Mouse (Mus musculus): ENCODE results near the gene Zscan10. TPM values are rescaled to one million over a fixed set of nuclear protein-coding genes. Genes with fewer than 3 reads are reported as not detected.

Zscan10 gene
- 0.29 and 0.45 TPM in 2 replicates for polyA plus RNA-seq (2014; fragmentation: Nextera tagmentation; extraction: Ambion mirVana)

DNA sequence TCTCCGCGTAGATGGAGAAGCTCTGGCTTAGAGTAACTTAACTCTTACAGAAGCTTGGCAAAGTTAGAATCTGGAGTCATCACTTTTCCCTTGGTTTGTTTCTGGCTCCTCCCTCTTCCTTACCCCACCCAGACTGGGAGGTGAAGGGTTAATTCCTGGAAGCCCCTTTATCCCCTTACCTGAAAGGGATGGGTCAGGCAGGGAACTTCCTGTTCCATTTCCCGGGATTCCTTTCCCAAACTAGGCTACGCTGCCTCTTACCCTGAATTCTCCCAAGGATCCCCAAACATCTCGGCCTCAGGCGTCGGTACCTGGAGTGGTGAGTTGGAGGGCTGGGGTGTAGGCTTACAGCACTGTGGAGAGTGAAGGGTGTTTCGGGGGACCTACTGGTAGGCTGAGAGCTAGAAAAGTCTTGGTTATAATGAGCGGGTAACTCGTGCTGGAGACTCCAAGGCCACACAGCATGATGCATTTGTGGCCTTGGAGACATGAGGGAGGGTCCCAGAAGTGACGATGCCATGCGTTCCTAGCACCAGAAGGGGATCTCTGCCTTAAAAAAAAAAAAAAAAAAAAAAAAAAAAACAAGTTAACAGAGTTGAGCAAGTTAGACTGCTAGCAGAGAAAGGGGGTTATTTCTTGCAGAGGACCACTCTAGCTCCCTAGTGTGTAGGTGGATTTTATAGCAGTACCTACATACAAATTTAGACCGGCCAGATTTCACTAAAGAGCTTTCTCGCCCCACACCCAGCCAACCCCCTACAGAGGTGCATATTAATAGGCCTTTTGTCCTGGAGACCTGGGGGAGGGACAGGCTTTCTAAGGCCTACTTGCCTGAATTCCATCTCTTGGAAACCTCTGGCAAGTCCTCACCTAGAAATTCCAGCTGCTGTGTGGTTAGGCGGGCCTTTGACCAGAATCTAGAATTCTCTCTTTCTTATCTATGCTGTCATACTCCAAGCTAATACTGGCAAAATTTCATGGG is at the start of gene Zscan10:
Gene Zscan10 (plus strand): TSS at position 216 of the 982 bp plus-strand sequence.
- Histone ChIP-seq H3K27ac (ENCODE audit: low read depth, low read length) (peak within 1 kb of the TSS; percentile 84; the same call in 1 of the 2 replicates), H3K9me3 (ENCODE audit: control insufficient read depth, low read length) (no peaks in the 10 kb centered on the region), H3K4me2 (replicated peaks; ENCODE audit: low read depth, low read length) (peak within 1 kb of the TSS; percentile 66), H3K4me3 (ENCODE audit: low read length) (peak within 1 kb of the TSS; percentile 43; the same call in 1 of the 2 replicates), H3K9ac (ENCODE audit: low read depth, low read length) (no peak within 1 kb of the TSS), H3K36me3 (ENCODE audit: control insufficient read depth, insufficient read depth, low read length) (no peaks in the 10 kb centered on the region), H3K27me3 (ENCODE audit: control insufficient read depth, insufficient read depth, low read length) (no peaks in the 10 kb centered on the region), H3K4me1 (ENCODE audit: control insufficient read depth, insufficient read depth, low read length) (no peaks in the 10 kb centered on the region)
- 46% methylated on average over 15 of the region's 15 CpGs for whole genome bisulfite sequencing
- ATAC-seq (ENCODE audit: low FRiP score, low TSS enrichment): no peak

DNA sequence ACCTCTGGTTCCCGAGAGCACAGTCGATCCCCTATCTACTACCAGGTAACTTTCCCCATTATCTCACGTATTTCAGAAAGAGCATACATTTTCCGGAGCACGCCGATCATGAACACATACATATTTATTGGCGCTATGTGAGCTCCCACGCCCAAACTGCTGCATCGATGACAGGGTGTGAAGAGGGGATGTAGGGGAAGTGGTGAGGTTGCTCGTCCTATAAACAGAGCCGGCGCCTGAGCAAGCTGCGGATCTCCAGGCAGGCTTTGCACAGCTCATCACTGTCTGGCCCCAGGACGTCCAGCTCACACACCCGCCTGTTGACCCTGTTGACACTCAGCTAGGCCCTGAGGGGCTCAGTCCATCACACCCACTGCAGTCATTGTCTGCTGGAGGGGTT is 49.8 kb upstream of the Zscan10 start:
- peaks cover 2% of the 10 kb centered on the region; the same call in 1 of the 2 replicates for H3K36me3 ChIP-seq (ENCODE audit: control insufficient read depth, insufficient read depth, low read length)
- H3K4me3 ChIP-seq (ENCODE audit: low read length): peak overlapping the region; percentile 64
- H3K9me3 ChIP-seq (ENCODE audit: control insufficient read depth, low read length): no peaks in the 10 kb centered on the region
- H3K27me3 ChIP-seq (ENCODE audit: control insufficient read depth, insufficient read depth, low read length): no peaks in the 10 kb centered on the region
- H3K4me2 ChIP-seq (replicated peaks; ENCODE audit: low read depth, low read length): peak overlapping the region; percentile 79
- H3K9ac ChIP-seq (ENCODE audit: low read depth, low read length): peak overlapping the region; percentile 72
- ATAC-seq (ENCODE audit: low FRiP score, low TSS enrichment): no peak
- H3K27ac ChIP-seq (ENCODE audit: low read depth, low read length): peak overlapping the region; percentile 78
- WGBS: under 1% methylated on average over 15 of the region's 15 CpGs
- peaks cover 5% of the 10 kb centered on the region; the same call in 1 of the 2 replicates for H3K4me1 ChIP-seq (ENCODE audit: control insufficient read depth, insufficient read depth, low read length)

DNA sequence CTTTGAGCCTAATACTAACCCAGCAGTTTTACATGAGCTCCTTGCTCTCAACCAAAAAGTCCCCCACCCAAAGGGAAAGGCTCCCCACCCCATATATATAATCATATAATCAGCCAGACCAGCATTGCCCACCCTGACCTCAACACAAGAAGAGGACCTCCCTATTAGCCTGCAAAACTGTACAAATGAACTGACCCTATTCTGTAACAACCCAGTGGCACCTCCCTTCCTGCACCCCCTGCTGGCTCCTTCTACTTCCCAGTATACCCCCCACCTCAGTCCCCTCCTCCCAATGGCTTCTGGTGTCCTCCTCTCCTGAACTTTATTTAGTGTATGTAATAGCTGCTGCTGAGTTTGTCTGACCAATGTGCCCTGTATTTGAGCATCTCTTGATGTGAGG is 49.2 kb upstream of the Zscan10 start:
- H3K27ac ChIP-seq (ENCODE audit: low read depth, low read length): no peak overlapping the region
- no peaks in the 10 kb centered on the region for H3K9me3 ChIP-seq (ENCODE audit: control insufficient read depth, low read length)
- no peak for ATAC-seq (ENCODE audit: low FRiP score, low TSS enrichment)
- no peaks in the 10 kb centered on the region for H3K27me3 ChIP-seq (ENCODE audit: control insufficient read depth, insufficient read depth, low read length)
- peak overlapping the region; percentile 72 for H3K9ac ChIP-seq (ENCODE audit: low read depth, low read length)
- peaks cover 5% of the 10 kb centered on the region; the same call in 1 of the 2 replicates for H3K4me1 ChIP-seq (ENCODE audit: control insufficient read depth, insufficient read depth, low read length)
- H3K4me2 ChIP-seq (replicated peaks; ENCODE audit: low read depth, low read length): peak overlapping the region; percentile 79
- peaks cover 7% of the 10 kb centered on the region for H3K36me3 ChIP-seq (ENCODE audit: control insufficient read depth, insufficient read depth, low read length)
- H3K4me3 ChIP-seq (ENCODE audit: low read length): peak overlapping the region; percentile 64

DNA sequence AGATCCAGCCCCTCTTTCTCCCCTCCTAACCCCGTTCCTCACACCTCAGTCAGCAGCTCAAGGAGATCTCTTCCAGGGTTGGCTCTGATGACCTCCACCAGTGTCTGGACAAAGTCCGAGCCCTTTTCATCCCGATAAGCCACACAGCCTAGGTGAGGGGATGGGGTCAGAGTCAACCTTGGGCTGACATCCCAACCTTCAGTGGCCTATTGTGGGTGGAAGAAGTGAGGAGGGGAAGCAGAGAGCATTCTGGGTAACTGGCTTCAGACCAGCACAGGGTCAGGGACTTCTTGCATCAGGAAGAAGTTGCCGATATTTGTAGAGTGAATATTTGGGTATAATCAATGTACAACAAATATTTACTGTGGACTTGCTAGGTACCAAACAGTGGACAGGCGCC is 48.7 kb upstream of the Zscan10 start:
- peaks cover 13% of the 10 kb centered on the region for H3K36me3 ChIP-seq (ENCODE audit: control insufficient read depth, insufficient read depth, low read length)
- no peaks in the 10 kb centered on the region for H3K9me3 ChIP-seq (ENCODE audit: control insufficient read depth, low read length)
- 65% methylated on average over 5 of the region's 5 CpGs for WGBS
- no peak overlapping the region for H3K9ac ChIP-seq (ENCODE audit: low read depth, low read length)
- H3K4me1 ChIP-seq (ENCODE audit: control insufficient read depth, insufficient read depth, low read length): peaks cover 5% of the 10 kb centered on the region; the same call in 1 of the 2 replicates
- no peak overlapping the region for H3K27ac ChIP-seq (ENCODE audit: low read depth, low read length)
- H3K4me3 ChIP-seq (ENCODE audit: low read length): no peak overlapping the region
- H3K4me2 ChIP-seq (replicated peaks; ENCODE audit: low read depth, low read length): no peak overlapping the region
- no peak for ATAC-seq (ENCODE audit: low FRiP score, low TSS enrichment)
- no peaks in the 10 kb centered on the region for H3K27me3 ChIP-seq (ENCODE audit: control insufficient read depth, insufficient read depth, low read length)

DNA sequence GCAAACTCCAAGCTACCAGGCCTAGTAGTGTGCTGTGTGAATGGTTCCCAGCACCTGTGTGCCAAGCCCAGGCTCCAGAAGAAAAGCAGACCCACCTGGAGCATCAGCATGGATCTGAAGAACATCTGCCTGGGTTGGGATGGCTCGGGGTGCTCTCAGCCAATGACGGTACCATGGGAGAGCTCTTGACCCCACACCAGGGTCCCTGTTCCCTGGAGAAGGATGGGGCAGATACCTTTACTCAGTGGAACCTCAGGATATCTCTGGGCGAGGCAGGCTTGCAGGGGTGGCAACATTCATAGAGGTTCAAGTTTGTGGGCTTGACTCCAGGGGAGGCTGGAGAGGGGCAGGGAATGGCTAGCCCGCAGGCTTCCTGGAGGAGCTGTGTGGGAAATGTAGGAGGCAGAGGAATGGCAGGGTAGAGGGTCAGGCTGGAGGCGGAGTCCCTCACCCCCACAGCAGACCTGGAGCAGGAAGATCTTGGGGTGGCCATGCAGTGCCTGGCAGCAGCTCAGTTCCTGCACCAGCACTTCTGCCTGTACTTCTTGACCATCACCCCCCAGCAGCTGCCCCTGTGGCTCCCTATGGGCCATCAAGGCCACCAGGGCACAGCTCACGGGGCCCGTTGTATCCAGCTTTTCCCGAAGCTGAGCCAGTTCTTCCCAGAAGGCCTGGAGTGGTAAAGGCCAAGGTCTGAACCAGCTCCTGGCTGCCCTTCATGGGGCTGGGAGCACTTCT is 47.6 kb upstream of the Zscan10 start:
- no peaks in the 10 kb centered on the region for H3K27me3 ChIP-seq (ENCODE audit: control insufficient read depth, insufficient read depth, low read length)
- no peak for ATAC-seq (ENCODE audit: low FRiP score, low TSS enrichment)

DNA sequence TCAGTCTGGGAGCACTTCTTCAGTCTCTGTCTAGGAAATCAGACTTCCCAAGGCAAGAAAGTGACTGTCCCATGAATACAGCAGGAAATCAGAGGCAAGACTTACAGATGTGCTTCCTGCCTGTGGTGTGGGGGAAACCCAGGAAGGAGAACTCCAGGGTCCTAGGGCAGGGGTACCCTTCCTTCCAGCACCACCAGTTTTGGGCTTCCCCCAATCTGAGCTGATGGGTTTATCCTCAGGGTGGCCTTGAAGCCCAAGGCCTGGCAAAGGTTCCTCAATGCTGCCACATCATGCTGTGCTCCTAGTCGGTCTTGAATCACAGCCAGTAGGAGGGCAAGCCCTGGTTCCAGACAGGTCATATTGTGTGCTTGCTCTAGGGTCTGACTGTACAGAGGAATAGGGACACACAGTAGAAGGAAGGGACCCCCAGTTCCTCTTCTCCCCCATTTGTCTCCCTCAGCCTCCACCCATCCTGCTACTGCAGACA is 47.0 kb upstream of the Zscan10 start:
- no peak overlapping the region for H3K4me3 ChIP-seq (ENCODE audit: low read length)
- H3K36me3 ChIP-seq (ENCODE audit: control insufficient read depth, insufficient read depth, low read length): peaks cover 28% of the 10 kb centered on the region
- H3K4me2 ChIP-seq (replicated peaks; ENCODE audit: low read depth, low read length): no peak overlapping the region
- H3K4me1 ChIP-seq (ENCODE audit: control insufficient read depth, insufficient read depth, low read length): peaks cover 5% of the 10 kb centered on the region; the same call in 1 of the 2 replicates
- no peaks in the 10 kb centered on the region for H3K9me3 ChIP-seq (ENCODE audit: control insufficient read depth, low read length)
- no peak for ATAC-seq (ENCODE audit: low FRiP score, low TSS enrichment)
- 77% methylated on average over 1 of the region's 1 CpGs for WGBS
- H3K27me3 ChIP-seq (ENCODE audit: control insufficient read depth, insufficient read depth, low read length): no peaks in the 10 kb centered on the region
- no peak overlapping the region for H3K27ac ChIP-seq (ENCODE audit: low read depth, low read length)
- H3K9ac ChIP-seq (ENCODE audit: low read depth, low read length): no peak overlapping the region

More for the DNA sequence above, 47.6 kb upstream of the Zscan10 start:
- peaks cover 5% of the 10 kb centered on the region; the same call in 1 of the 2 replicates for H3K4me1 ChIP-seq (ENCODE audit: control insufficient read depth, insufficient read depth, low read length)
- H3K9ac ChIP-seq (ENCODE audit: low read depth, low read length): no peak overlapping the region
- H3K4me3 ChIP-seq (ENCODE audit: low read length): no peak overlapping the region
- H3K27ac ChIP-seq (ENCODE audit: low read depth, low read length): no peak overlapping the region
- H3K4me2 ChIP-seq (replicated peaks; ENCODE audit: low read depth, low read length): no peak overlapping the region
- 93% methylated on average over 8 of the region's 8 CpGs for WGBS
- no peaks in the 10 kb centered on the region for H3K9me3 ChIP-seq (ENCODE audit: control insufficient read depth, low read length)
- peaks cover 24% of the 10 kb centered on the region for H3K36me3 ChIP-seq (ENCODE audit: control insufficient read depth, insufficient read depth, low read length)

DNA sequence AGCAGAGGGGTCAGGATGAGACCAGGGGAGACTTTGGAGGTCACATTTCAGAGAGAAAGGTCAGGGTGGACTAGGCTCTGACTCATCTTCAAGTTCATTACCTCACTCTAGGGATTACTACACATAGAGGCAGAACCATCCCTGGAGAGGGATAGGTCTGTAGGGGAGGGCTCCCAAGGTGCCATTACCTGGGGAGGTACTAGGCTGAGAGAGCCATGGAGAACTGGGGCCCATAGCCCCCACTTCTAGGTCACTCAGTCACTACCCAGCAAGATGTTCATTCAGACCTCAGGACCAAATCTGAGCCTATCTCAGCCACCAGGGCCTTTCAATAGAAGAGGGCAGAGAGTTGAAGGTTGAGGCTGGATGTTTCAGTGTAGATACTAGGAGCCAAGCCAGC is 46.3 kb upstream of the Zscan10 start:
- no peaks in the 10 kb centered on the region for H3K27me3 ChIP-seq (ENCODE audit: control insufficient read depth, insufficient read depth, low read length)
- no peak overlapping the region for H3K9ac ChIP-seq (ENCODE audit: low read depth, low read length)
- H3K4me3 ChIP-seq (ENCODE audit: low read length): no peak overlapping the region
- H3K4me2 ChIP-seq (replicated peaks; ENCODE audit: low read depth, low read length): no peak overlapping the region
- peaks cover 5% of the 10 kb centered on the region; the same call in 1 of the 2 replicates for H3K4me1 ChIP-seq (ENCODE audit: control insufficient read depth, insufficient read depth, low read length)
- no peak for ATAC-seq (ENCODE audit: low FRiP score, low TSS enrichment)
- no peaks in the 10 kb centered on the region for H3K9me3 ChIP-seq (ENCODE audit: control insufficient read depth, low read length)
- peaks cover 34% of the 10 kb centered on the region for H3K36me3 ChIP-seq (ENCODE audit: control insufficient read depth, insufficient read depth, low read length)
- H3K27ac ChIP-seq (ENCODE audit: low read depth, low read length): no peak overlapping the region

DNA sequence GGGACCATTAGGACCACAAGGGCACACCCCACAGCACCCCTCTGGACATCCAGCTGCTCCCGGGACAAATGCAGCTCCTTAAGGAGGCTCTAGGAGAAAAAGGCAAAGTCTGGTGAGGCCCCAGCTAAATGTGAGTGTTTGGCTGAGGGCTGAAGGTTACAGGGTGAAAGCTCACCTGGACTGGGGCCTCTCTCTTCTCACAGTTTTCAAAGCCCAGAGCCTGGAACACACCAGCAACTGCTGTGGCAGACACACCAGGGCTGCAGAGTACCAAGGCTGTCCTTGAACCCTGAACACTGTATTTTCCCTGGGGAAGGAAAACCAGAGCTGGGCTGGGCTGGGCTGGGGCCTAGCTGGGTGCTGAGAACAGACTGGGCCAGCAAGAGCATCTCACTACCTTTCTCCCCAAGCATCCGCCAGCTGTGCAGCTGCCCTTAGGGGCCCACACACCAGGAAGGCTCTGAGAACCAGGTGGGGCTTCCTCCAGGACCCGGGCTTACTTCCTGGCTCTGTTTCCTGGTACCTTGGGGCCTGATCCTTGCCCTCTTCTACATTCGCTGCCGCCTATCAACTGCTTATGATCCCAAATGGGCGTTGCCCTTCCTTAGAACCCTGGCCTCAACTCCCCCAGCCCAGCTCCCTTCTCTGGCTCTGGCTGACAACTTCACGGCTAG is 45.3 kb upstream of the Zscan10 start:
- H3K4me2 ChIP-seq (replicated peaks; ENCODE audit: low read depth, low read length): no peak overlapping the region
- H3K4me1 ChIP-seq (ENCODE audit: control insufficient read depth, insufficient read depth, low read length): no peaks in the 10 kb centered on the region
- 72% methylated on average over 7 of the region's 7 CpGs for WGBS
- H3K4me3 ChIP-seq (ENCODE audit: low read length): no peak overlapping the region
- ATAC-seq (ENCODE audit: low FRiP score, low TSS enrichment): no peak
- no peaks in the 10 kb centered on the region for H3K9me3 ChIP-seq (ENCODE audit: control insufficient read depth, low read length)
- no peak overlapping the region for H3K9ac ChIP-seq (ENCODE audit: low read depth, low read length)
- no peak overlapping the region for H3K27ac ChIP-seq (ENCODE audit: low read depth, low read length)
- no peaks in the 10 kb centered on the region for H3K27me3 ChIP-seq (ENCODE audit: control insufficient read depth, insufficient read depth, low read length)
- H3K36me3 ChIP-seq (ENCODE audit: control insufficient read depth, insufficient read depth, low read length): peaks cover 37% of the 10 kb centered on the region
